Mouse (Mus musculus) effector memory CD4-positive, alpha-beta T cell, adult 7 months (primary cell): ENCODE results near the gene Tspear. TPM values are rescaled to one million over a fixed set of nuclear protein-coding genes. Genes with fewer than 3 reads are reported as not detected.

Source experiments
- polyA plus RNA-seq: library from polyadenylated mRNA; unstranded; fragments of 100-300 nt; shearing (Covaris generic); gene quantifications from one replicate; pipeline ENCODE4 v1.2.1, GENCODE M21; 2017

The Tspear gene
- polyA plus RNA-seq = 0.37 TPM

DNA sequence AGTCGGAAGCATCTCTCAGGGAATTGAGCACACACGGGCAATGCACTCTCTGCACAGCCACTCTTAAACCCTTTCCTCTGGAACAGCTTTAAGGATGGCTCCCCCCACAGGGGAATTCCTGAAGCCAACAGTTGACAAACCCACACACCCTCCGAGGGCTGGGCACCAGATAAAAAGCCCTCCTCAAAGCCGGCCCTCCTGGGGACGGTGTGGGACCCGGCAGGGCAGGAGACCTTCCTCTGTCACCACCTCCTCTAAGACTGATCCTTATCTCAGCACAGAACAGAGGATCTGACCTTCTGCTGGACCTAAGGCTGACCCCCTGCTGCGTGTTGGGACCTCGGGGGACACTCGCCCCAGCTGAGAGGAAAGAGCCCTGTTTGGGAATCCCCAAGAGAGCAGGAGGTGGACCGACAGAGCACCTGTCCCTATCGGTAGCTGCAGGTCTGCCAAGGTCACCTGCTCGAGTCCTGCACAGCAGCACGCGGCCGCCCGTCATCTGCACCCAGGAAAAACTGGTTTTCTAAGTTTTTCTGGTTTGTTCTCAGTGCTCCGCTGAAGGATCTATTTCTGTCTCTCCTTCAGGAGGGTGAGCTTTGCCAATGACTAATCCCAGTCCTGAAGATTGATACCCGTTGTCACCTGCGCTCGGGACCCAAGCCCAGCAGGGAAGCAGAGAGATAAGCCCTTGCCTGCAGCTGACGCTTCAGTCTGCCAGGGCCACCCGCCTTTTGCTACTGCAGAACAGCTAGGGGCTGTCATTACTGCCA lies at the start of gene Tspear:
Gene Tspear, plus strand, starts transcription at position 675 of the 770 bp plus-strand sequence.

DNA sequence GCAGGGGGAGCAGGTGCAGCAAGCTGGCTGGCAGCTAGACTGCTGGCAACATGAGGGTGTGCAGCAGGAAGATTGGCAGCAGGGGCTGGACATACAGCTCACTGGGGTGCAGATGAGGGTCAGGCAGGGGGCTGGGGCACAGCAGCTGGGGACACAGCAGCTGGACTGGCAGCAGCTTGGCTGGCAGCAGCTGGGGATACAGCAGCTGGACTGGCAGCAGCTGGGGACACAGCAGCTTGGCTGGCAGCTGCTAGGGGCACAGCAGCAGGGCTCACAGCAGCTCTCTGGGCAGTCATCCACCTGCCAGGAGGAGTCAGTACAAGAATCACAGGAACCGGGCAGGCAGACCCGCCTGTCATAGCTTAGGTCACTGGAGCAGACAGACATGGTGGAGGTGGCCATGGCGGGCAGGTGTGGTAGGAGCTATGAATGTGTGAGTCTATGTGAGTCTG lies 4.0 kb downstream of the Tspear start, which contains the start of gene Gm19402:
Gene Gm19402, minus strand, starts transcription at position 402 of the 452 bp plus-strand sequence.

DNA sequence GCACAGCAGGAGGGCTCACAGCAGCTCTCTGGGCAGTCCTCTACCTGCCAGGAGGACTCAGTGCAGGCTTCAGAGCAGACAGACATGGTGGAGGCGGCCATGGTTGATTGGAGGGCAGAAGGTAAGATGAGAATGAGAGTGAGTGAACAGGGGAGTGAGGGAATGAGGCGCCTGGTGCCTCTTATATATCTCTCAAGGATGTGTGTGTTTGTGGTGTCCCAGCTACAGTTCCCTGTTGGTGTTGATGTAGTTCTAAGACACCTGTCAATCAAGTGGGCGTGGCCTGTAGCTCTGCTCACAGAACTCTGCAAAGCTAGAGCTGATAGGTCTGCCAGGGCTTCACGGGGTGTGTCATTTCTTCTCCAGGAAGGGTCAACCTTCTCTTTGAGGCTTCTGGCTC lies 10.8 kb downstream of the Tspear start, which contains the start of gene Gm9508:
Gene Gm9508, minus strand, starts transcription at position 101 of the 400 bp plus-strand sequence.

DNA sequence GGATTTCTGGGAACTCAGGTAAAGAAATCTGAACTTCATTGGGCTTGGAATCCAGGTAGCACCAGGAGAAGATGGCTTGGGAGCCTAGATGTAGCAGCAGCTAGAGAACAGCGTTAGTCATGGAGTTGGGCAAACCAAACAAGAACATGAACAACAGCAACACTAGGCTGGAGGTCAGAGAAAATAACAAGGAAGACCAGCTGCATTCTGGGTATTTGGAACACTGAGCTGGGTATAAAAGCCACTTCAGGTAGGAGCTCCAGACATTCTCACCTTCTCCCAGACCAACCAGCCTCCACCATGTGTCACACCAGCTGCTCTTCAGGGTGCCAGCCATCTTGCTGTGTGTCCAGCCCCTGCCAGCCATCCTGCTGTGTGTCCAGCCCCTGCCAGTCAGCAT lies 20.0 kb downstream of the Tspear start, which contains the start of gene Gm10272:
Gene Gm10272, plus strand, starts transcription at position 301 of the 400 bp plus-strand sequence.

DNA sequence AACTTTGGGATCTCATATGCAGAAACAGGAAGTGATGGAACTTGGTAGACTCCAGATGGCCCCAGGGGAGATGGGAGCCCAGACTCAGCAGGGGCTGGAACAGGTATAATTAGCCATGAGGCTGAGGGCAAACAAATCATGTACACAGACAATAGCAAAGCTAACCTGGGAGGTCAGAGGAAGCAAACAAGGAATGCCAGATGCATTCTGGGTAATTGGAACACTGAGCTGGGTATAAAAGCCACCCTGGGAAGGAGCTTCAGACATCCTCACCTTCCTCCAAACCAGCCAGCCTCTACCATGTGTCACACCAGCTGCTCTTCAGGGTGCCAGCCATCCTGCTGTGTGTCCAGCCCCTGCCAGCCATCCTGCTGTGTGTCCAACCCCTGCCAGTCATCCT lies 24.8 kb downstream of the Tspear start, which contains the start of gene Gm10024:
Gene Gm10024, plus strand, starts transcription at position 301 of the 400 bp plus-strand sequence.

DNA sequence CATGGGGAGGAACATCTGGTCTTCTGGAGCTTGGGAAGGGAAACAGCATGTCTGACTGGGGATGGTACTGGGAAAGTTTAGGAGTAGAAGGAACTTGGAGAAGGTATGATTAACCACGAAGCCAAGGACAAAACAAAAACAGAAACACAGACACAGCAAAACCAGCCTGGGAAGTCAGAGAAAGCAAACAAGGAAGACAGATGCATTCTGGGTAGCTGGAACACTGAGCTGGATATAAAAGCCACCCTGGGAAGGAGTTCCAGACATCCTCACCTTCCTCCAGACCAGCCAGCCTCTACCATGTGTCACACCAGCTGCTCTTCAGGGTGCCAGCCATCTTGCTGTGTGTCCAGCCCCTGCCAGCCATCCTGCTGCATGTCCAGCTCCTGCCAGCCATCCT lies 29.1 kb downstream of the Tspear start, which contains the start of gene Gm10142:
Gene Gm10142, plus strand, starts transcription at position 301 of the 400 bp plus-strand sequence.

DNA sequence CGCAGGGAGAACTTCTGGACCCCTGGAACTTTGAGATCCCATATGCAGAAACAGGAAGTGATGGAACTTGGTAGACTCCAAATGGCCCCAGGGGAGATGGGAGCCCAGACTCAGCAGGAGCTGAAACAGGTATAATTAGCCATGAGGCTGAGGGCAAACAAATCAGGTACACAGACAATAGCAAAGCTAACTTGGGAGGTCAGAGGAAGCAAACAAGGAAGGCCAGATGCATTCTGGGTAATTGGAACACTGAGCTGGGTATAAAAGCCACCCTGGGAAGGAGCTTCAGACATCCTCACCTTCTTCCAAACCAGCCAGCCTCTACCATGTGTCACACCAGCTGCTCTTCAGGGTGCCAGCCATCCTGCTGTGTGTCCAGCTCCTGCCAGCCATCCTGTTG lies 33.9 kb downstream of the Tspear start, which contains the start of gene Krtap12-1:
Gene Krtap12-1, plus strand, starts transcription at position 301 of the 400 bp plus-strand sequence.

DNA sequence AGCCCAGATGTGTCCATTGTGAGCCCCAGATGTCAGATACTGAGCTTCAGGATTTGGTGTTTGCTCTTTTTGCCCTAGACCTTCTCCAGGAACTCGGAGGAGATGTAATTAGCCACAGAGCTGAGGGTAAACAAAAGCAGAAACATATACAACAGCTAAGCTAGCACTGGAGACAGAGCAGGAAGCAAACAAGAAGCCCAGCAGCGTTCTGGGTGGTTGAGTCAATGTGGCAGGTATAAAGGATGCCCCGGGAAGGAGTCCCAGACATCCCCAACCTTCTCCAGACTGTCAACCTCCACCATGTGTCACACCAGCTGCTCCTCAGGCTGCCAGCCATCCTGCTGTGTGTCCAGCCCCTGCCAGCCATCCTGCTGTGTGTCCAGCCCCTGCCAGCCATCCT lies 39.8 kb downstream of the Tspear start, which contains the start of gene Gm10100:
Gene Gm10100, plus strand, starts transcription at position 301 of the 400 bp plus-strand sequence.

DNA sequence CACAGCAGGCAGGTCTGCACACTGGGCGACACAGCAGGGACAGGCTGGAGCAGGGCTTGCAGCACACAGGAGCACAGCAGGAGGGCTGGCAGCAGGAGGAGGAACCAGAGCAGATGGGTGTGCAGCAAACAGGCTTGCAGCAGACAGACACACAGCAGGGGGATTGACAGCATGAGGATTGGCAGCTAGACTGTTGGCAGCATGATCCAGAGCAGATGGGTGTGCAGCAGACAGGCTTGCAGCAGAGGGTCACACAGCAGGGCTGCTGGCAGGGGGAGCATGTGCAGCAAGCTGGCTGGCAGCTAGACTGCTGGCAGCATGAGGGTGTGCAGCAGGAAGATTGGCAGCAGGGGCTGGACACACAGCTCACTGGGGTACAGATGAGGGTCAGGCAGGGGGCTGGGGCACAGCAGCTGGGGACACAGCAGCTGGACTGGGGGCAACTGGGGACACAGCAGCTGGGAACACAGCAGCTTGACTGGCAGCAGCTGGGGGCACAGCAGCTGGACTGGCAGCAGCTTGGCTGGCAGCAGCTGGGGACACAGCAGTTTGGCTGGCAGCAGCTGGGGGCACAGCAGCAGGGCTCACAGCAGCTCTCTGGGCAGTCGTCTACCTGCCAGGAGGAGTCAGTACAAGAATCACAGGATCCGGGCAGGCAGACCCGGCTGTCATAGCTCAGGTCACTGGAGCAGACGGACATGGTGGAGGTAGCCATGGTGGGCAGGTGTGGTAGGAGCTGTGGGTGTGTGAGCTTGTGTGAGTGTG lies 55.7 kb downstream of the Tspear start, which contains the start of gene Gm18596:
Gene Gm18596, minus strand, starts transcription at position 715 of the 765 bp plus-strand sequence.

DNA sequence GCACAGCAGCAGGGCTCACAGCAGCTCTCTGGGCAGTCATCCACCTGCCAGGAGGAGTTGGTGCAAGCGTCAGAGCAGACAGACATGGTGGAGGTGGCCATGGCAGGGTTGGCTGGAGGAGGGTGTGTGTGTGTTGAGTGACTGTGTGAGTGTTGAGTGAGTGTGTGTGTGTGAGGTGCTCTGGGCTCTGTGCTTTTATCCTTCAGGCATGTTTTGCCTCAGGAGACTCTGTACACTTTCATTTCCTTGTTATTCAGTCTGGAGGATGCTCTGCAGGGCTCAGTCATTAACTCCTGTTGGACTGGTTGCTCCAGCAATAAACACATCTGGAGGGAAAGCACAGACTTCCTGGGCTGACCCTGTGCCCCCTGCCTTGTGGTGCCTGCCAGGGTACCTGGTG lies 64.9 kb downstream of the Tspear start, which contains the start of gene Gm9736:
Gene Gm9736, minus strand, starts transcription at position 101 of the 400 bp plus-strand sequence.

DNA sequence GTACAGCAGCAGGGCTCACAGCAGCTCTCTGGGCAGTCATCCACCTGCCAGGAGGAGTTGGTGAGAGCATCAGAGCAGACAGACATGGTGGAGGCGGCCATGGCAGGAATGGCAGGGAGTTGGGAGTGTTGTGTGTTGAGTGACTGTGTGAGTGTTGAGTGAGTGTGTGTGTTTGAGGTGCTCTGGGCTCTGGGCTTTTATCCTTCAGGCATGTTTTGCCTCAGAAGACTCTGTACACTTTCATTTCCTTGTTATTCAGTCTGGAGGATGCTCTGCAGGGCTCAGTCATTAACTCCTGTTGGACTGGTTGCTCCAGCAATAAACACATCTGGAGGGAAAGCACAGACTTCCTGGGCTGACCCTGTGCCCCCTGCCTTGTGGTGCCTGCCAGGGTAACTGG lies 73.2 kb downstream of the Tspear start, which contains the start of gene Gm3233:
Gene Gm3233, minus strand, starts transcription at position 101 of the 400 bp plus-strand sequence.

DNA sequence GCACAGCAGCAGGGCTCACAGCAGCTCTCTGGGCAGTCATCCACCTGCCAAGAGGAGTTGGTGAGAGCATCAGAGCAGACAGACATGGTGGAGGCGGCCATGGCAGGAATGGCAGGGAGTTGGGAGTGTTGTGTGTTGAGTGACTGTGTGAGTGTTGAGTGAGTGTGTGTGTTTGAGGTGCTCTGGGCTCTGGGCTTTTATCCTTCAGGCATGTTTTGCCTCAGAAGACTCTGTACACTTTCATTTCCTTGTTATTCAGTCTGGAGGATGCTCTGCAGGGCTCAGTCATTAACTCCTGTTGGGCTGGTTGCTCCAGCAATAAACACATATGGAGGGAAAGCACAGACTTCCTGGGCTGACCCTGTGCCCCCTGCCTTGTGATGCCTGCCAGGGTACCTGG lies 84.9 kb downstream of the Tspear start, which contains the start of gene Gm3238:
Gene Gm3238, minus strand, starts transcription at position 101 of the 400 bp plus-strand sequence.

DNA sequence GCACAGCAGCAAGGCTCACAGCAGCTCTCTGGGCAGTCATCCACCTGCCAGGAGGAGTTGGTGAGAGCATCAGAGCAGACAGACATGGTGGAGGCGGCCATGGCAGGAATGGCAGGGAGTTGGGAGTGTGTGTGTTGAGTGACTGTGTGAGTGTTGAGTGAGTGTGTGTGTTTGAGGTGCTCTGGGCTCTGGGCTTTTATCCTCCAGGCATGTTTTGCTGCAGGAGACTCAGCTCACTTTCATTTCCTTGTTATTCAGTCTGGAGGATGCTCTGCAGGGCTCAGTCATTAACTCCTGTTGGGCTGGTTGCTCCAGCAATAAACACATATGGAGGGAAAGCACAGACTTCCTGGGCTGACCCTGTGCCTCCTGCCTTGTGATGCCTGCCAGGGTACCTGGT lies 90.5 kb downstream of the Tspear start, which contains the start of gene Gm7138:
Gene Gm7138, minus strand, starts transcription at position 101 of the 400 bp plus-strand sequence.

DNA sequence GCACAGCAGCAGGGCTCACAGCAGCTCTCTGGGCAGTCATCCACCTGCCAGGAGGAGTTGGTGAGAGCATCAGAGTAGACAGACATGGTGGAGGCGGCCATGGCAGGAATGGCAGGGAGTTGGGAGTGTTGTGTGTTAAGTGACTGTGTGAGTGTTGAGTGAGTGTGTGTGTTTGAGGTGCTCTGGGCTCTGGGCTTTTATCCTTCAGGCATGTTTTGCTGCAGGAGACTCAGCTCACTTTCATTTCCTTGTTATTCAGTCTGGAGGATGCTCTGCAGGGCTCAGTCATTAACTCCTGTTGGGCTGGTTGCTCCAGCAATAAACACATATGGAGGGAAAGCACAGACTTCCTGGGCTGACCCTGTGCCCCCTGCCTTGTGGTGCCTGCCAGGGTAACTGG lies 96.1 kb downstream of the Tspear start, which contains the start of gene Gm3250:
Gene Gm3250, minus strand, starts transcription at position 101 of the 400 bp plus-strand sequence.

DNA sequence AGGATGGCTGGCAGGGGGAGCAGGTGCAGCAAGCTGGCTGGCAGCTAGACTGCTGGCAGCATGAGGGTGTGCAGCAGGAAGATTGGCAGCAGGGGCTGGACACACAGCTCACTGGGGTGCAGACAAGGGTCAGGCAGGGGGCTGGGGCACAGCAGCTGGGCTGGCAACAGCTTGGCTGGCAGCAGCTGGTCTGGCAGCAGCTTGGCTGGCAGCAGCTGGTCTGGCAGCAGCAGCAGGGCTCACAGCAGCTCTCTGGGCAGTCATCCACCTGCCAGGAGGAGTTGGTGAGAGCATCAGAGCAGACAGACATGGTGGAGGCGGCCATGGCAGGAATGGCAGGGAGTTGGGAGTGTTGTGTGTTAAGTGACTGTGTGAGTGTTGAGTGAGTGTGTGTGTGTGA lies 101.5 kb downstream of the Tspear start, which contains the start of gene Gm7137:
Gene Gm7137, minus strand, starts transcription at position 325 of the 400 bp plus-strand sequence.

DNA sequence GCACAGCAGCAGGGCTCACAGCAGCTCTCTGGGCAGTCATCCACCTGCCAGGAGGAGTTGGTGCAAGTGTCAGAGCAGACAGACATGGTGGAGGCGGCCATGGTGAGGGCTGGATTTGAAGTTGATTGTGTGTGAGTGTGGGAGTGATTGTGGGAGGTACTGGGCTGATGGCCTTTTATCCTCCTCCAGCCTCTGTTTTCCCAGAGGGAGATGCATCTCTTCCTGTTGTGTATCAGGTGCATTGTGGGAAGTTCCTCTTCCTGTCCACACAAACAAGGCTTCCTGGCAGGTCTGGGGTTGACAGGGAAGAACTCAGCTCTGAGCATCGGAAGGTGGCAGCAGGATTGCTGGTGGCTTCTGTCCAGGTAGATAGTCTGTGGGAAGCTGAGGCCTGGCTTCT lies 108.6 kb downstream of the Tspear start, which contains the start of gene Gm9639:
Gene Gm9639, minus strand, starts transcription at position 101 of the 400 bp plus-strand sequence.

DNA sequence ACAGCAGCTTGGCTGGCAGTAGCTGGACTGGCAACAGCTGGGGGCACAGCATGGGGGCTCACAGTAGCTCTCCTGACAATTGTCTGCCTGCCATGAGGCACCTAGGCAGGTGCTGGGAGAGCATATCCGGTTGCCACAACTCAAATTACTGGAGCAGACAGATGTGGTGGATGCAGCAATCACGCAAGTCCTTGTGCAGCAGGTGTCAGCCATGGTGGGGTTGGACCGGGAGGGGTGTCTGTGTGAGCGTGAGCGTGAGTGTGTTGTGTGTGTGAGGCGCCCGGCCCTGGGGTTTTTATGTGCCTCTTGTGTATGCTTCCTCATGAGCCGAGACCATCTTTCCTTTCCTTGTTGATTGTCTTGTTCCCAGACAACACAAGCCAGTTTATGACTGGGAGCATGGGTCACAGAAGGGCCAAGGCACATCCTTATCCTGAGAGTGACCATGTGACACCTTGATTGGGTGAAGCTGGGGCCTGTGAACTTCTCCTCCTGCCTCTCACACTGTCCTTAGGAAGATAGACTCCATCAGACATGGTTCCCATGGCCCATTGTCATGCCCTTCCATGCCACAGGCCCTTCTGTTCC lies 112.6 kb downstream of the Tspear start, which contains the start of gene Gm19668:
Gene Gm19668, minus strand, starts transcription at position 213 of the 588 bp plus-strand sequence.

DNA sequence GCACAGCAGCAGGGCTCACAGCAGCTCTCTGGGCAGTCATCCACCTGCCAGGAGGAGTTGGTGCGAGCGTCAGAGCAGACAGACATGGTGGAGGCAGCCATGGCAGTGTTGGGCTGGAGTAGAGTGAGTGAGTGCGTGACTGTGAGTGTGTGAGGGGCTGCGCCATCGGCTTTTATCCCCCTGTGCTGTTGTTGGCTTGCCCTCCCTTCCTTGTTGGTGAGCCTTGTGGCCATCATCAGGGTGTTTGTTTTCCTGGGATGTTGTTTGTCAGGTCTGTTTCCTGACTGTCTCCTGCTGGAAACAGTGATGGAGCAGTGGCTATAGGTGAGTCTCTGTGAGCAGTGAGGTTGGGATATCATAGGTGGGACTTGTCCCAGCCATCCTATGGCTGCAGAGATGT lies 125.4 kb downstream of the Tspear start, which contains the start of gene Gm9507:
Gene Gm9507, minus strand, starts transcription at position 101 of the 400 bp plus-strand sequence.

DNA sequence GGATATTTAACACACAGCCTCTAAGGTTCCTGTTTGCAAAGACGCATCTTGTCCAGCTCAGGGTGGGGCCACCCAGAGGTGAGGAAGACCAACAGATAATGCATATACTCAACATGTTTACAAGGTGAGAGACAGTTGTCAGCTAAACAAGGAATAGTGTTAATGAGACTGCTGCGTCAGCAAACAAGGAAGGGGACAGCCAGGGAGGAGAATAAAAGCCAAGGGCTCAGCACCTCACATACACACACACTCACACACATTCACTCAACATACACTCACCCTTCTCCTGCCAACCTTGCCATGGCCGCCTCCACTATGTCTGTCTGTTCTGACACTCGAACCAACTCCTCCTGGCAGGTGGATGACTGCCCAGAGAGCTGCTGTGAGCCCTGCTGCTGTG lies 128.0 kb downstream of the Tspear start, which contains the start of gene Gm2696:
Gene Gm2696, plus strand, starts transcription at position 301 of the 400 bp plus-strand sequence.

DNA sequence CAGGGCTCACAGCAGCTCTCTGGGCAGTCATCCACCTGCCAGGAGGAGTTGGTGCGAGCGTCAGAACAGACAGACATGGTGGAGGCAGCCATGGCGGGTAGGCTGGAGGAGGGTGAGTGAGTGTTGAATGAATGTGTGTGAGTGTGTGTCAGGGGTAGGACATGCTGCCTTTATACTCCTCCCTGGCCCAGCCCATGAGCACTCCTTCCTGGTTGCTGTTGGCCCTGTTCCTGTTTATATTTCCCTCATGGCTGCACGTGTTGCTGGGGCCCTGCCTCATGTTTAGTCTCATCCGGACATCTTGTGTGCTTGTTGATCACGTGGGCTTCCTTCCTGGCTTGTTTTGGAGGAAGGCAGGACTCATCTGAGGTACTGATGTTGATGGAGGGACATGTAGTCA lies 140.6 kb downstream of the Tspear start, which contains the start of gene Krtap10-4:
Gene Krtap10-4, minus strand, starts transcription at position 145 of the 400 bp plus-strand sequence.

DNA sequence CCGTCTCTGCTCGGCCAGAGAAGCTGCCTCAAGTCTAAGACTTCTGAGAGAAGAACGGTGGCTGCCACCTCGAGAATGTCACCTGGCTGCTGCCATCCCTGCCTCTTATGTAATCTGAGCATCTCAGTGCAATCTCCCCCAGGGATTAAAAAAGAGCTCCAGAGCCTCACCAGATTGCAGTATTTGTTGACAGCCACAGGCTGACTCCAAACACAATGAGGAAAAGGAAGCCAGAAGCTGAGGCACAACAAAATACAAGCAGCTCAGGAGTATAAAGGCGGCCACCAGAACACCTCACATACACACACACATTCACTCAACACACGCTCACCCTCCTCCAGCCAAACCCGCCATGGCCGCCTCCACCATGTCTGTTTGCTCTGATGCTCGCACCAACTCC lies 149.3 kb downstream of the Tspear start, which contains the start of gene Krtap10-10:
Gene Krtap10-10, plus strand, starts transcription at position 301 of the 400 bp plus-strand sequence.

DNA sequence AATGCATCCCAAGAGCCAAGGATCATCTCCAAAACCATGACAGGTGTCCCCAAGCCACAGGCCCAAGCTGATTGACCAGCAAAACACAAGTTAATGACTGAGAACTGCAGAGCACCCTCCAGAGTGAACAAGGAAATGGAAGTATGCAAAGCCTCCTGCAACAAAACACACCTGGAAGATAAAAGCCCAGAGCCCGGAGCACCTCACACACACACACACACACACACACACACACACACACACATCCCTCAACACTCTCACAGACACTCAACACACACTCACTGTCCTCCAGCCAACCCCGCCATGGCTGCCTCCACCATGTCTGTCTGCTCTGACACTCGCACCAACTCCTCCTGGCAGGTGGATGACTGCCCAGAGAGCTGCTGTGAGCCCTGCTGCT lies 160.1 kb downstream of the Tspear start, which contains the start of gene Gm36176:
Gene Gm36176, plus strand, starts transcription at position 301 of the 400 bp plus-strand sequence.

